Comparison of ENCODE assay signal across 28 mouse cellular contexts in genomic region chr15:10923076-10923995, GRCm38 (mm10). TPM values are rescaled to one million over a fixed set of nuclear protein-coding genes. Genes with fewer than 3 reads are reported as not detected.
DNase-seq lines count a peak whose midpoint lies in the region; ATAC-seq lines count a peak whose summit lies in the region.
"Had no signal": no experiment of that assay in that cellular context is flagged by ENCODE, and none has a peak within 500 bp of the region (broad histone marks: within the 10 kb centered on the region; RNA-seq: fewer than 3 reads in every experiment).

No protein-coding gene starts in this region.

- H3K9me3 ChIP-seq in heart, embryonic 11.5 days (replicated peaks; ENCODE audit: control insufficient read depth, low read length), result no peaks in the 10 kb centered on the region
- no peaks in the 10 kb centered on the region for H3K9me3 ChIP-seq in neural tube, embryonic 15.5 days (replicated peaks)
- H3K9me3 ChIP-seq: embryonic facial prominence, embryonic 10.5 days; embryonic facial prominence, embryonic 15.5 days; forebrain, embryonic 12.5 days; heart, embryonic 10.5 days; hindbrain, embryonic 13.5 days; lung, embryonic 15.5 days; midbrain, embryonic 12.5 days; neural tube, embryonic 13.5 days had no signal

- H3K27me3 ChIP-seq in heart, embryonic 11.5 days (ENCODE audit: control insufficient read depth, insufficient read depth, low read length), result peaks cover 4% of the 10 kb centered on the region
- H3K27me3 ChIP-seq in neural tube, embryonic 15.5 days (replicated peaks), result no peaks in the 10 kb centered on the region
- H3K27me3 ChIP-seq: embryonic facial prominence, embryonic 15.5 days; forebrain, embryonic 12.5 days; hindbrain, embryonic 13.5 days; lung, embryonic 15.5 days; midbrain, embryonic 12.5 days; neural tube, embryonic 13.5 days had no signal

- H3K4me1 ChIP-seq in heart, embryonic 11.5 days (ENCODE audit: control insufficient read depth, insufficient read depth, low read length), result no peaks in the 10 kb centered on the region
- H3K4me1 ChIP-seq in neural tube, embryonic 15.5 days, result 0 out of 2 replicates have a peak, but pooled peaks cover 3% of the 10 kb centered on the region
- H3K4me1 ChIP-seq: heart, embryonic 10.5 days; lung, embryonic 15.5 days had no signal

- no peaks in the 10 kb centered on the region for H3K36me3 ChIP-seq in heart, embryonic 11.5 days (ENCODE audit: control insufficient read depth, insufficient read depth, low read length)
- H3K36me3 ChIP-seq in neural tube, embryonic 15.5 days, result no peaks in the 10 kb centered on the region
- H3K36me3 ChIP-seq: embryonic facial prominence, embryonic 10.5 days; embryonic facial prominence, embryonic 15.5 days; forebrain, embryonic 12.5 days; heart, embryonic 10.5 days; hindbrain, embryonic 13.5 days; lung, embryonic 15.5 days; midbrain, embryonic 12.5 days; neural tube, embryonic 13.5 days had no signal

- no peak overlapping the region for H3K9ac ChIP-seq in heart, embryonic 11.5 days (ENCODE audit: low read depth, low read length)
- no peak overlapping the region for H3K9ac ChIP-seq in neural tube, embryonic 15.5 days (replicated peaks)
- H3K9ac ChIP-seq: embryonic facial prominence, embryonic 15.5 days; forebrain, embryonic 12.5 days; forebrain, postnatal 0 days; hindbrain, embryonic 13.5 days; lung, embryonic 15.5 days; midbrain, embryonic 12.5 days; neural tube, embryonic 13.5 days had no signal

- DNase-seq in heart, adult 11 months, result peak; percentile 9
- peak; percentile 7 for DNase-seq in neural tube, embryonic 10.5 days (ENCODE audit: extremely low spot score, low spot score)
- DNase-seq in cerebellum, adult 9-10 months, result peak; percentile 68
- DNase-seq in cerebellum, postnatal 36 days, result peak; percentile 14 to 29
- no peak for DNase-seq in thymus, postnatal 25 days
- DNase-seq in right cerebral cortex, adult 2 months (ENCODE audit: low spot score in 2 of 2), result no peak
- DNase-seq: adrenal gland, postnatal 10 days; gastrocnemius, postnatal 14 days; heart, postnatal 36 days; liver; lung, postnatal 4 days; thymus, postnatal 36 days had no signal

- ATAC-seq in heart, embryonic 11.5 days (replicated peaks; ENCODE audit: insufficient number of reproducible peaks, low FRiP score, low TSS enrichment), result no peak
- ATAC-seq in neural tube, embryonic 15.5 days (ENCODE audit: low FRiP score), result no peak
- ATAC-seq: intestine, postnatal 0 days; Patski had no signal

- WGBS in heart, embryonic 11.5 days (ENCODE audit: insufficient replicate concordance), result 61% methylated on average over 4 of the region's 4 CpGs
- WGBS in neural tube, embryonic 15.5 days, result 69% methylated on average over 4 of the region's 4 CpGs

- no peak overlapping the region for H3K27ac ChIP-seq in heart, embryonic 11.5 days (ENCODE audit: low read depth, low read length)
- no peak overlapping the region for H3K27ac ChIP-seq in neural tube, embryonic 15.5 days (replicated peaks)
- H3K27ac ChIP-seq: embryonic facial prominence, embryonic 10.5 days; embryonic facial prominence, embryonic 15.5 days; forebrain, embryonic 12.5 days; heart, embryonic 10.5 days; hindbrain, embryonic 13.5 days; kidney, postnatal 0 days; lung, embryonic 15.5 days; midbrain, embryonic 12.5 days; neural tube, embryonic 13.5 days had no signal

- no peak overlapping the region for H3K4me3 ChIP-seq in heart, embryonic 11.5 days (ENCODE audit: low read depth, low read length)
- H3K4me3 ChIP-seq in neural tube, embryonic 15.5 days (replicated peaks), result no peak overlapping the region
- H3K4me3 ChIP-seq: embryonic facial prominence, embryonic 10.5 days; embryonic facial prominence, embryonic 15.5 days; forebrain, embryonic 12.5 days; heart, embryonic 10.5 days; hindbrain, embryonic 13.5 days; lung, embryonic 15.5 days; megakaryocyte, embryonic 14.5 days; midbrain, embryonic 12.5 days; myocyte; neural tube, embryonic 13.5 days had no signal

- H3K4me2 ChIP-seq in heart, embryonic 11.5 days, result no peak overlapping the region
- no peak overlapping the region for H3K4me2 ChIP-seq in neural tube, embryonic 15.5 days
- H3K4me2 ChIP-seq: embryonic facial prominence, embryonic 15.5 days; forebrain, embryonic 12.5 days; hindbrain, embryonic 13.5 days; lung, embryonic 15.5 days; midbrain, embryonic 12.5 days; neural tube, embryonic 13.5 days had no signal

RNA-seq across cellular contexts. Expression of gene C1qtnf3, which starts 28.8 kb away (rescaled TPM):
- polyA plus RNA-seq in heart, embryonic 11.5 days (2014; fragmentation: Nextera tagmentation; extraction: Ambion mirVana), result 0.19 and 0.66 TPM in 2 replicates
- polyA plus RNA-seq in neural tube, embryonic 15.5 days (2015; fragmentation: Nextera tagmentation; extraction: Ambion mirVana), result 21.2 and 23.1 TPM in 2 replicates

RNA-seq across cellular contexts. Expression of gene Amacr, which starts 58.2 kb away (rescaled TPM):
- 16.7 and 16.9 TPM in 2 replicates for polyA plus RNA-seq in heart, embryonic 11.5 days (2014; fragmentation: Nextera tagmentation; extraction: Ambion mirVana)
- polyA plus RNA-seq in neural tube, embryonic 15.5 days (2015; fragmentation: Nextera tagmentation; extraction: Ambion mirVana), result 12.4 and 13.9 TPM in 2 replicates

Comparison
In these comparisons a context has a peak if more than half of its experiments do, and no peak if none do; other contexts are left out.
1. DNase-seq: peak in heart, adult 11 months (single experiment), neural tube, embryonic 10.5 days (single experiment), cerebellum, adult 9-10 months (single experiment) and cerebellum, postnatal 36 days (2 of 2); none in thymus, postnatal 25 days (single experiment) and right cerebral cortex, adult 2 months (0 of 2).
2. RNA of gene C1qtnf3, which starts 28.8 kb away (polyA plus RNA-seq): 21.2 to 23.1 TPM in neural tube, embryonic 15.5 days; 0.19 to 0.66 TPM in heart, embryonic 11.5 days; every median in the first group is over 10 times any median in the second.